Mouse (Mus musculus) stomach, embryonic 15.5 days (tissue): ENCODE data around the gene Haspin. TPM values are rescaled to one million over a fixed set of nuclear protein-coding genes. Genes with fewer than 3 reads are reported as not detected.
A peak's percentile ranks its signal among the peaks of the same experiment; 100 is the strongest.
"Not testable (repeated sequence)": the region's sequence is repeated elsewhere in the genome, so short reads cannot be mapped to it uniquely, and the experiment has no call there.

ENCODE experiments used
- ATAC-seq: fragments of 200-750 bp; cut with Nextera tagmentation; 2 replicates; pipeline ENCODE4 v1.8.0; 2017; ENCODE audit warnings: low read depth, moderate number of reproducible peaks, moderate TSS enrichment; ENCODE audit not compliant: insufficient read depth, low FRiP score
- H3K27ac ChIP-seq: fragments of 300-500 bp; sonication (generic); 2 replicates; pipeline ENCODE4 v1.5.1; 2015; ENCODE audit warnings: mild to moderate bottlenecking, inconsistent platforms
- H3K27me3 ChIP-seq: fragments of 300-500 bp; sonication (generic); replicated peaks from 2 replicates; pipeline ENCODE4 v1.6.1; 2015; ENCODE audit warnings: inconsistent platforms
- H3K36me3 ChIP-seq: fragments of 300-500 bp; sonication (generic); 2 replicates; pipeline ENCODE4 v1.6.1; 2015; ENCODE audit warnings: inconsistent platforms
- H3K4me1 ChIP-seq: fragments of 300-500 bp; sonication (generic); 2 replicates; pipeline ENCODE4 v1.6.1; 2015; ENCODE audit warnings: inconsistent platforms
- H3K4me2 ChIP-seq: fragments of 300-500 bp; sonication (generic); 2 replicates; pipeline ENCODE4 v1.6.1; 2015; ENCODE audit warnings: mild to moderate bottlenecking, inconsistent platforms
- H3K4me3 ChIP-seq: fragments of 300-500 bp; sonication (generic); replicated peaks from 2 replicates; pipeline ENCODE4 v1.5.1; 2015; ENCODE audit warnings: inconsistent platforms
- H3K9ac ChIP-seq: fragments of 300-500 bp; sonication (generic); 2 replicates; pipeline ENCODE4 v1.6.1; 2015; ENCODE audit warnings: inconsistent platforms
- H3K9me3 ChIP-seq: fragments of 300-500 bp; sonication (generic); 2 replicates; pipeline ENCODE4 v1.6.1; 2016; ENCODE audit warnings: inconsistent platforms
- WGBS: fragments of 180-500 bp; shearing (Covaris S2); methylation state at CpG from one replicate; pipeline ENCODE4 v1.1.7; 2015; 5-methylcytosine and 5-hydroxymethylcytosine counted together
- polyA plus RNA-seq: library from polyadenylated mRNA; unstranded; fragments of >200 nt; fragmentation: Nextera tagmentation; extraction: Ambion mirVana; gene quantifications from 2 replicates; pipeline ENCODE4 v1.2.1, GENCODE M21; 2015

The Haspin gene
- polyA plus RNA-seq, 1 experiment from 2014 or later, result 14.4 TPM

GRCm38 (mm10) chr11:73136587-73136986, 1.5 kb downstream of the Haspin start:
- H3K9me3 ChIP-seq, result no peaks in the 10 kb centered on the region
- H3K4me3 ChIP-seq, result peak overlapping the region; percentile 89
- WGBS, result 61% methylated on average over 6 of the region's 6 CpGs
- H3K4me1 ChIP-seq, result peaks cover 18% of the 10 kb centered on the region; the same call in 1 of the 2 replicates
- H3K4me2 ChIP-seq, result peak overlapping the region; percentile 68
- no peak overlapping the region for H3K27ac ChIP-seq
- H3K27me3 ChIP-seq, result no peaks in the 10 kb centered on the region
- peak overlapping the region; percentile 67; the same call in 1 of the 2 replicates for H3K9ac ChIP-seq
- ATAC-seq, result no peak
- 0 out of 2 replicates have a peak, but pooled peaks cover 3% of the 10 kb centered on the region for H3K36me3 ChIP-seq

- H3K9ac ChIP-seq, result no peak overlapping the region
- H3K36me3 ChIP-seq, result 0 out of 2 replicates have a peak, but pooled peaks cover 3% of the 10 kb centered on the region
- 84% methylated on average over 5 of the region's 5 CpGs for WGBS
- H3K4me3 ChIP-seq, result no peak overlapping the region
- no peaks in the 10 kb centered on the region for H3K27me3 ChIP-seq
- no peak for ATAC-seq
- H3K4me1 ChIP-seq, result peaks cover 18% of the 10 kb centered on the region; the same call in 1 of the 2 replicates
- no peaks in the 10 kb centered on the region for H3K9me3 ChIP-seq
- no peak overlapping the region for H3K27ac ChIP-seq
- H3K4me2 ChIP-seq, result peak overlapping the region; percentile 17; the same call in 1 of the 2 replicates
These were observed 3.9 kb downstream of the Haspin start for GRCm38 (mm10) chr11:73134222-73134621.

- no peak overlapping the region for H3K4me2 ChIP-seq
These were observed 5.1 kb downstream of the Haspin start for GRCm38 (mm10) chr11:73132999-73133398.

GRCm38 (mm10) chr11:73131020-73131419, 7.1 kb downstream of the Haspin start:
- no peaks in the 10 kb centered on the region for H3K9me3 ChIP-seq
- H3K4me3 ChIP-seq, result no peak overlapping the region
- no peak overlapping the region for H3K9ac ChIP-seq
- WGBS, result 61% methylated on average over 7 of the region's 7 CpGs
- no peak overlapping the region for H3K27ac ChIP-seq
- no peak for ATAC-seq
- H3K27me3 ChIP-seq, result no peaks in the 10 kb centered on the region
- H3K4me1 ChIP-seq, result peaks cover 7% of the 10 kb centered on the region; the same call in 1 of the 2 replicates
- no peak overlapping the region for H3K4me2 ChIP-seq
- 0 out of 2 replicates have a peak, but pooled peaks cover 3% of the 10 kb centered on the region for H3K36me3 ChIP-seq

More at GRCm38 (mm10) chr11:73132999-73133398, 5.1 kb downstream of the Haspin start:
- WGBS, result 91% methylated on average over 6 of the region's 6 CpGs
- ATAC-seq, result no peak
- Histone ChIP-seq H3K4me3 (no peak overlapping the region), H3K27ac (no peak overlapping the region), H3K36me3 (0 out of 2 replicates have a peak, but pooled peaks cover 3% of the 10 kb centered on the region), H3K4me1 (peaks cover 18% of the 10 kb centered on the region; the same call in 1 of the 2 replicates), H3K27me3 (no peaks in the 10 kb centered on the region), H3K9ac (no peak overlapping the region), H3K9me3 (no peaks in the 10 kb centered on the region)

- H3K4me1 ChIP-seq, result no peaks in the 10 kb centered on the region
- no peak overlapping the region for H3K9ac ChIP-seq
- no peak for ATAC-seq
- 88% methylated on average over 6 of the region's 6 CpGs for WGBS
- H3K4me2 ChIP-seq, result no peak overlapping the region
- no peak overlapping the region for H3K27ac ChIP-seq
- no peak overlapping the region for H3K4me3 ChIP-seq
- H3K36me3 ChIP-seq, result no peaks in the 10 kb centered on the region
- H3K9me3 ChIP-seq, result no peaks in the 10 kb centered on the region
- no peaks in the 10 kb centered on the region for H3K27me3 ChIP-seq
These were observed 11.6 kb downstream of the Haspin start for GRCm38 (mm10) chr11:73126495-73126894.

GRCm38 (mm10) chr11:73111414-73111813, 26.7 kb downstream of the Haspin start:
- Histone ChIP-seq H3K27me3 (no peaks in the 10 kb centered on the region), H3K4me3 (no peak overlapping the region), H3K9me3 (no peaks in the 10 kb centered on the region), H3K36me3 (no peaks in the 10 kb centered on the region), H3K9ac (no peak overlapping the region), H3K27ac (no peak overlapping the region), H3K4me2 (no peak overlapping the region), H3K4me1 (no peaks in the 10 kb centered on the region)
- no peak for ATAC-seq
- 62% methylated on average over 6 of the region's 6 CpGs for WGBS

- ATAC-seq, result no peak
- H3K4me3 ChIP-seq, result no peak overlapping the region
- H3K27ac ChIP-seq, result no peak overlapping the region
- H3K4me1 ChIP-seq, result no peaks in the 10 kb centered on the region
- H3K27me3 ChIP-seq, result no peaks in the 10 kb centered on the region
- no peaks in the 10 kb centered on the region for H3K36me3 ChIP-seq
- WGBS, result 92% methylated on average over 3 of the region's 3 CpGs
- no peak overlapping the region for H3K4me2 ChIP-seq
- no peaks in the 10 kb centered on the region for H3K9me3 ChIP-seq
- no peak overlapping the region for H3K9ac ChIP-seq
These were observed 28.2 kb downstream of the Haspin start for GRCm38 (mm10) chr11:73109941-73110340.

- Histone ChIP-seq H3K4me3 (no peak overlapping the region), H3K9ac (no peak overlapping the region), H3K4me2 (no peak overlapping the region), H3K9me3 (no peaks in the 10 kb centered on the region), H3K27ac (no peak overlapping the region), H3K4me1 (no peaks in the 10 kb centered on the region), H3K27me3 (no peaks in the 10 kb centered on the region), H3K36me3 (no peaks in the 10 kb centered on the region)
- WGBS, result 74% methylated on average over 14 of the region's 14 CpGs
- ATAC-seq, result no peak
These were observed 29.0 kb downstream of the Haspin start for GRCm38 (mm10) chr11:73108898-73109625.

GRCm38 (mm10) chr11:73108195-73108897, 29.7 kb downstream of the Haspin start:
- WGBS, result 75% methylated on average over 5 of the region's 5 CpGs

GRCm38 (mm10) chr11:73107358-73107757, 30.7 kb downstream of the Haspin start:
- not testable (repeated sequence) for H3K27ac ChIP-seq, H3K9me3 ChIP-seq, H3K4me2 ChIP-seq, H3K4me1 ChIP-seq, H3K36me3 ChIP-seq, H3K9ac ChIP-seq, ATAC-seq, H3K27me3 ChIP-seq, H3K4me3 ChIP-seq
- WGBS, result 41% methylated on average over 3 of the region's 3 CpGs

More at GRCm38 (mm10) chr11:73108195-73108897, 29.7 kb downstream of the Haspin start:
- Histone ChIP-seq H3K4me3 (no peak overlapping the region), H3K4me1 (no peaks in the 10 kb centered on the region), H3K36me3 (no peaks in the 10 kb centered on the region), H3K27ac (no peak overlapping the region), H3K9ac (no peak overlapping the region), H3K4me2 (no peak overlapping the region), H3K9me3 (no peaks in the 10 kb centered on the region), H3K27me3 (no peaks in the 10 kb centered on the region)
- ATAC-seq, result no peak

- no peak for ATAC-seq
- 48% methylated on average over 3 of the region's 3 CpGs for WGBS
- H3K27ac ChIP-seq, result no peak overlapping the region
- no peak overlapping the region for H3K9ac ChIP-seq
- H3K4me2 ChIP-seq, result no peak overlapping the region
- no peaks in the 10 kb centered on the region for H3K9me3 ChIP-seq
- H3K36me3 ChIP-seq, result no peaks in the 10 kb centered on the region
- no peaks in the 10 kb centered on the region for H3K27me3 ChIP-seq
- no peaks in the 10 kb centered on the region for H3K4me1 ChIP-seq
- no peak overlapping the region for H3K4me3 ChIP-seq
These were observed 32.8 kb downstream of the Haspin start for GRCm38 (mm10) chr11:73105246-73105645.

GRCm38 (mm10) chr11:73101308-73101707, 36.8 kb downstream of the Haspin start:
- H3K9ac ChIP-seq, result no peak overlapping the region
- H3K4me3 ChIP-seq, result no peak overlapping the region
- H3K27me3 ChIP-seq, result no peaks in the 10 kb centered on the region
- no peaks in the 10 kb centered on the region for H3K4me1 ChIP-seq
- no peaks in the 10 kb centered on the region for H3K36me3 ChIP-seq
- no peak overlapping the region for H3K27ac ChIP-seq
- ATAC-seq, result no peak
- WGBS, result 66% methylated on average over 4 of the region's 4 CpGs
- H3K9me3 ChIP-seq, result no peaks in the 10 kb centered on the region
- H3K4me2 ChIP-seq, result no peak overlapping the region
